Mouse (Mus musculus) lung, embryonic 14.5 days (tissue): ENCODE data around the gene Slc7a6os. TPM values are rescaled to one million over a fixed set of nuclear protein-coding genes. Genes with fewer than 3 reads are reported as not detected.
A peak's percentile ranks its signal among the peaks of the same experiment; 100 is the strongest.

Experiments used
- ATAC-seq: fragments of 200-750 bp; cut with Nextera tagmentation; 2 replicates; pipeline ENCODE4 v1.8.0; 2017; ENCODE audit warnings: mild to moderate bottlenecking, moderate TSS enrichment, moderate library complexity; ENCODE audit not compliant: insufficient read depth
- DNase-seq: peaks from one replicate; pipeline ENCODE4 v3.0.0-alpha.2; 2015
- H3K27ac ChIP-seq: fragments of 300-500 bp; sonication (generic); 2 replicates; pipeline ENCODE4 v1.5.1; 2014; ENCODE audit warnings: low read depth, mild to moderate bottlenecking, moderate library complexity
- H3K27me3 ChIP-seq: fragments of 300-500 bp; sonication (generic); 2 replicates; pipeline ENCODE4 v1.6.1; 2014; ENCODE audit warnings: low read length, control low read depth; ENCODE audit not compliant: insufficient read depth
- H3K36me3 ChIP-seq: fragments of 300-500 bp; sonication (generic); 2 replicates; pipeline ENCODE4 v1.6.1; 2014; ENCODE audit warnings: control low read depth; ENCODE audit not compliant: insufficient read depth
- H3K4me1 ChIP-seq: fragments of 300-500 bp; sonication (generic); 2 replicates; pipeline ENCODE4 v1.6.1; 2014; ENCODE audit warnings: antibody characterized with exemption, control low read depth; ENCODE audit not compliant: insufficient read depth
- H3K4me2 ChIP-seq: fragments of 300-500 bp; sonication (generic); 2 replicates; pipeline ENCODE4 v1.6.1; 2014; ENCODE audit warnings: mild to moderate bottlenecking
- H3K4me3 ChIP-seq: fragments of 300-500 bp; sonication (generic); 2 replicates; pipeline ENCODE4 v1.5.1; 2014; ENCODE audit warnings: low read depth, low read length
- H3K9ac ChIP-seq: fragments of 300-500 bp; sonication (generic); 2 replicates; pipeline ENCODE4 v1.6.1; 2014
- H3K9me3 ChIP-seq: fragments of 300-500 bp; sonication (generic); 2 replicates; pipeline ENCODE4 v1.6.1; 2016; ENCODE audit warnings: low read depth, low read length, control low read depth
- CTCF ChIP-seq: IDR thresholded peaks from 2 replicates; pipeline ENCODE4 v1.5.1; 2016; ENCODE audit warnings: antibody characterized with exemption, low read depth
- WGBS: fragments of 180-500 bp; shearing (Covaris S2); extraction: QIAGEN DNeasy Blood & Tissue Kit; methylation state at CpG from one replicate; pipeline ENCODE4 v1.1.7; 2014; 5-methylcytosine and 5-hydroxymethylcytosine counted together
- polyA plus RNA-seq: library from polyadenylated mRNA; unstranded; fragments of >200 nt; fragmentation: Nextera tagmentation; extraction: Ambion mirVana; gene quantifications from 2 replicates; pipeline ENCODE4 v1.2.1, GENCODE M21; 2014

The Slc7a6os gene
- polyA plus RNA-seq, 1 experiment from 2014 or later: 38.6 TPM

DNA sequence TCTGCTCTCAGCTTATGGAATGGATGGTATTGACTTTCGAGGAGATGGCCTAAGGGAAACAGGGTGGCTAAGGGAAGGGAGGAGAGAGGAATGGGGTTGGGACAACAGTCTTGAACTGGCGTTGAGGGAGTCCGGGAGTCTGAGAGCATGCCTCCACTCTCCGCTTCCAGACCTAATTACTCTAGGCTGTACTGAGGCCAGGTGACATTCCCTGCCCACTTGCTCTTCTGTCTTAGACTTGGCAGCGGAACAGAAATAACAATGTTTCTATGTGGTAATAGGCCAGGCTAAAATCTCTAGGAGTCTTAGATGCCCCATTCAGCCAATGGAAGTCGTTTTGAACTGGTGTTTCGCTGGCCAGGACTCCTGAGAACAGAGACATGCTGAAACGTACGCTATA lies 59.7 kb downstream of the Slc7a6os start:
- H3K4me2 ChIP-seq: peak overlapping the region; percentile 81
- WGBS: 68% methylated on average over 9 of the region's 9 CpGs
- no peak overlapping the region for H3K27ac ChIP-seq
- DNase-seq (no peak), ATAC-seq (no peak)
- H3K9me3 ChIP-seq: no peaks in the 10 kb centered on the region
- H3K4me3 ChIP-seq: peak overlapping the region; percentile 77
- H3K36me3 ChIP-seq: peaks cover 22% of the 10 kb centered on the region; the same call in 1 of the 2 replicates
- H3K9ac ChIP-seq: peak overlapping the region; percentile 75
- H3K27me3 ChIP-seq: no peaks in the 10 kb centered on the region
- H3K4me1 ChIP-seq: peaks cover 4% of the 10 kb centered on the region; the same call in 1 of the 2 replicates
- TF ChIP-seq CTCF: no peak

Other genes with a start within 250 kb of the Slc7a6os start
- gene Slc12a4, start 244.8 kb downstream of the Slc7a6os start, polyA plus RNA-seq: 32.9 and 35.8 TPM in 2 replicates
- not detected in 2 replicates for gene Dpep3, start 231.5 kb downstream of the Slc7a6os start, polyA plus RNA-seq
- gene Dus2, start 219.6 kb downstream of the Slc7a6os start, polyA plus RNA-seq: 20.0 and 20.3 TPM in 2 replicates
- not detected in 2 replicates for gene Dpep2nb, start 205.0 kb downstream of the Slc7a6os start, polyA plus RNA-seq
- gene Ddx28, start 199.1 kb downstream of the Slc7a6os start, polyA plus RNA-seq: 19.1 and 19.5 TPM in 2 replicates
- 7.1 and 7.6 TPM in 2 replicates for gene Nfatc3, start 152.1 kb downstream of the Slc7a6os start, polyA plus RNA-seq
- gene Esrp2, start 74.0 kb downstream of the Slc7a6os start, polyA plus RNA-seq: 29.6 and 31.1 TPM in 2 replicates
- gene Pla2g15, start 60.5 kb downstream of the Slc7a6os start, polyA plus RNA-seq: 3.5 and 3.8 TPM in 2 replicates
- gene Slc7a6, start 42.1 kb downstream of the Slc7a6os start, polyA plus RNA-seq: 80.6 and 85.0 TPM in 2 replicates
- gene Prmt7, start within 50 bp of the Slc7a6os start, polyA plus RNA-seq: 48.7 and 53.9 TPM in 2 replicates
- 0.57 and 0.93 TPM in 2 replicates for gene Smpd3, start 127.1 kb upstream of the Slc7a6os start, polyA plus RNA-seq
- gene Zfp90, start 204.4 kb upstream of the Slc7a6os start, polyA plus RNA-seq: 19.6 and 20.2 TPM in 2 replicates